Mouse (Mus musculus) MEL (cell line): ENCODE data around the gene Olfr1058. TPM values are rescaled to one million over a fixed set of nuclear protein-coding genes. Genes with fewer than 3 reads are reported as not detected.
"Not testable (repeated sequence)": the region's sequence is repeated elsewhere in the genome, so short reads cannot be mapped to it uniquely, and the experiment has no call there.

Source experiments
- DNase-seq: peaks from one replicate; pipeline ENCODE4 v3.0.0; 2011; ENCODE audit warnings: low read depth, low spot score
- H3K27ac ChIP-seq: 2 replicates; pipeline ENCODE4 v1.5.1; 2012; ENCODE audit warnings: low read depth, mild to moderate bottlenecking, control low read depth, low read length, moderate library complexity; ENCODE audit not compliant: control insufficient read depth
- H3K27me3 ChIP-seq, 2 experiments: fragments of 150-350 bp in 1 of 2; sonication (generic) in 1 of 2; 2 replicates each; pipeline ENCODE4 v1.6.1; 2012; ENCODE audit warnings: low read length in 2 of 2, mild to moderate bottlenecking in 2 of 2, improper control_type of control experiment in 1 of 2, moderate library complexity in 1 of 2; ENCODE audit not compliant: insufficient read depth in 2 of 2, control insufficient read depth in 1 of 2
- H3K36me3 ChIP-seq, 2 experiments: 2 replicates each; pipeline ENCODE4 v1.6.1; 2012 to 2014; ENCODE audit warnings: low read length in 2 of 2, improper control_type of control experiment in 1 of 2, inconsistent platforms in 1 of 2, mild to moderate bottlenecking in 1 of 2; ENCODE audit not compliant: insufficient read depth in 2 of 2, control insufficient read depth in 1 of 2
- H3K4me1 ChIP-seq, 2 experiments: fragments of 150-350 bp in 1 of 2; sonication (generic) in 1 of 2; 2 replicates each; pipeline ENCODE4 v1.6.1; 2012; ENCODE audit warnings: low read length in 2 of 2, improper control_type of control experiment in 1 of 2, mild to moderate bottlenecking in 1 of 2; ENCODE audit not compliant: insufficient read depth in 2 of 2, control insufficient read depth in 1 of 2
- H3K4me3 ChIP-seq, 2 experiments: fragments of 150-350 bp in 1 of 2; sonication (generic) in 1 of 2; 2 replicates each; pipeline ENCODE4 v1.5.1; 2012; ENCODE audit warnings: low read depth in 2 of 2, low read length in 2 of 2, mild to moderate bottlenecking in 2 of 2, moderate library complexity in 2 of 2, control low read depth in 1 of 2, improper control_type of control experiment in 1 of 2; ENCODE audit not compliant: control insufficient read depth in 1 of 2, insufficient read depth in 1 of 2
- H3K79me2 ChIP-seq: 2 replicates; pipeline ENCODE4 v1.6.1; 2012; ENCODE audit warnings: mild to moderate bottlenecking, low read length, moderate library complexity; ENCODE audit not compliant: control insufficient read depth, poor library complexity, insufficient read depth
- H3K9ac ChIP-seq: 2 replicates; pipeline ENCODE4 v1.6.1; 2012; ENCODE audit warnings: low read depth, mild to moderate bottlenecking, control low read depth, low read length, moderate library complexity; ENCODE audit not compliant: control insufficient read depth, poor library complexity, severe bottlenecking
- H3K9me3 ChIP-seq: fragments of 150-350 bp; sonication (generic); replicated peaks from 2 replicates; pipeline ENCODE4 v1.6.1; 2012; ENCODE audit warnings: mild to moderate bottlenecking, low read length, improper control_type of control experiment, moderate library complexity; ENCODE audit not compliant: insufficient read depth
- CTCF ChIP-seq, 3 experiments: IDR thresholded peaks in 2 of 3; conservative IDR thresholded peaks in 1 of 3; 2 replicates each; pipeline ENCODE4 v1.5.1; 2011 to 2012; ENCODE audit warnings: low read length in 3 of 3, low read depth in 2 of 3, mild to moderate bottlenecking in 2 of 3, improper control_type of control experiment in 1 of 3, inconsistent platforms in 1 of 3, mixed read lengths in 1 of 3, moderate library complexity in 1 of 3; ENCODE audit not compliant: control insufficient read depth in 1 of 3, insufficient read depth in 1 of 3, poor library complexity in 1 of 3, severe bottlenecking in 1 of 3
- EP300 ChIP-seq, 2 experiments: IDR thresholded peaks; 2 replicates each; pipeline ENCODE4 v1.6.1; 2011; ENCODE audit warnings: improper control_type of control experiment in 2 of 2, low read length in 2 of 2, low read depth in 1 of 2, mild to moderate bottlenecking in 1 of 2
- ETS1 ChIP-seq: IDR thresholded peaks from 2 replicates; pipeline ENCODE4 v1.6.1; 2012; ENCODE audit warnings: low read depth, mild to moderate bottlenecking, inconsistent platforms, low read length, improper control_type of control experiment, moderate library complexity
- GATA1 ChIP-seq: IDR thresholded peaks from 2 replicates; pipeline ENCODE4 v1.6.1; 2011; ENCODE audit warnings: low read depth, low read length, improper control_type of control experiment
- MAX ChIP-seq: IDR thresholded peaks from 2 replicates; pipeline ENCODE4 v1.6.1; 2011; ENCODE audit warnings: low read length, improper control_type of control experiment
- MAZ ChIP-seq: IDR thresholded peaks from 2 replicates; pipeline ENCODE4 v1.6.1; 2012; ENCODE audit warnings: low read depth, mild to moderate bottlenecking, inconsistent platforms, low read length, improper control_type of control experiment
- MEF2A ChIP-seq: IDR thresholded peaks from 2 replicates; pipeline ENCODE4 v1.6.1; 2014; ENCODE audit warnings: low read depth, mild to moderate bottlenecking, inconsistent platforms, low read length, improper control_type of control experiment; ENCODE audit not compliant: poor library complexity, insufficient replicate concordance, severe bottlenecking; ENCODE audit errors: extremely low read depth
- MXI1 ChIP-seq: IDR thresholded peaks from 2 replicates; pipeline ENCODE4 v1.6.1; 2011; ENCODE audit warnings: mild to moderate bottlenecking, low read depth, low read length, improper control_type of control experiment
- MYC ChIP-seq: IDR thresholded peaks from 2 replicates; pipeline ENCODE4 v1.6.1; 2011; ENCODE audit warnings: low read depth, mild to moderate bottlenecking, low read length, improper control_type of control experiment, moderate library complexity
- NELFE ChIP-seq: IDR thresholded peaks from 2 replicates; pipeline ENCODE4 v1.6.1; 2011; ENCODE audit warnings: low read depth, low read length, improper control_type of control experiment
- NRF1 ChIP-seq: IDR thresholded peaks from 2 replicates; pipeline ENCODE4 v1.6.1; 2014; ENCODE audit warnings: low read depth, mild to moderate bottlenecking, inconsistent platforms, low read length, improper control_type of control experiment, moderate library complexity; ENCODE audit not compliant: poor library complexity, insufficient read depth, severe bottlenecking
- POLR2A ChIP-seq, 2 experiments: IDR thresholded peaks; 2 replicates each; pipeline ENCODE4 v1.6.1; 2011 to 2012; ENCODE audit warnings: low read length in 2 of 2, mild to moderate bottlenecking in 2 of 2, control low read depth in 1 of 2, improper control_type of control experiment in 1 of 2, low read depth in 1 of 2, moderate library complexity in 1 of 2; ENCODE audit not compliant: control insufficient read depth in 1 of 2, insufficient read depth in 1 of 2, poor library complexity in 1 of 2
- SIN3A ChIP-seq: IDR thresholded peaks from 2 replicates; pipeline ENCODE4 v1.6.1; 2012; ENCODE audit warnings: low read length, improper control_type of control experiment, inconsistent platforms
- TCF12 ChIP-seq: IDR thresholded peaks from 2 replicates; pipeline ENCODE4 v1.6.1; 2014; ENCODE audit warnings: low read depth, mild to moderate bottlenecking, inconsistent platforms, low read length, improper control_type of control experiment, moderate library complexity
- polyA plus RNA-seq, 2 experiments: library from polyadenylated mRNA; stranded (reverse) in 1 of 2; unstranded in 1 of 2; fragments of >175 nt in 1 of 2; fragments of >200 nt in 1 of 2; gene quantifications; 2 replicates each; pipeline versions ENCODE4 v1.2.1 to v1.2.4; 2012; ENCODE audit warnings: low replicate concordance in 2 of 2, low read depth in 1 of 2; ENCODE audit not compliant: insufficient read length in 2 of 2, insufficient read depth in 1 of 2, missing spikeins in 1 of 2
- total RNA-seq: library from RNA; depleted of rRNA; stranded (reverse); fragments of 300-350 nt; gene quantifications from 2 replicates; pipeline ENCODE4 v1.2.3, GENCODE M21; 2012; rRNA removed

The Olfr1058 gene
- total RNA-seq (not detected in 2 replicates), polyA plus RNA-seq (not detected)

DNA sequence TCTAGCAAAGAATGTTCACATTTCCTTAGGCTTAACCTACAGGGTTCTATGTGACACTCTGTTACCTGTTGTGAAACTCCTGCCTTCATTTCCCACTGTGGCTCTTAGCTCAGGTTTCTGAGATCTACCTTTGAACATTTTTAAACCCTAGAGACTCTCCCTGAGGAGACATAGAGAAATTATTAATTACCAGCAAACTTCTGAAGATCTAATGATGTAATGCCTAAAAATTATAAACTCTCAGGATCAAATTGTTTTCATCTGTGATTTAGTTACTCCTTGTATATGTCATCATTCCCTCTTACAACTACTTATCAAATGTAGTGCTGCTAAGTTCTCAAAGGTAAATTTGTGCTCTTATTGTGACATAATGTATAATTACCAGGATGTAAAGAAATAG is at the start of gene Olfr1058:
TSS of gene Olfr1058 (minus strand) at position 101 of the 400 bp plus-strand sequence.
- H3K4me1 ChIP-seq, H3K79me2 ChIP-seq, H3K4me3 ChIP-seq, H3K27me3 ChIP-seq, H3K9me3 ChIP-seq, H3K9ac ChIP-seq, H3K36me3 ChIP-seq, DNase-seq, H3K27ac ChIP-seq: not testable (repeated sequence)

DNA sequence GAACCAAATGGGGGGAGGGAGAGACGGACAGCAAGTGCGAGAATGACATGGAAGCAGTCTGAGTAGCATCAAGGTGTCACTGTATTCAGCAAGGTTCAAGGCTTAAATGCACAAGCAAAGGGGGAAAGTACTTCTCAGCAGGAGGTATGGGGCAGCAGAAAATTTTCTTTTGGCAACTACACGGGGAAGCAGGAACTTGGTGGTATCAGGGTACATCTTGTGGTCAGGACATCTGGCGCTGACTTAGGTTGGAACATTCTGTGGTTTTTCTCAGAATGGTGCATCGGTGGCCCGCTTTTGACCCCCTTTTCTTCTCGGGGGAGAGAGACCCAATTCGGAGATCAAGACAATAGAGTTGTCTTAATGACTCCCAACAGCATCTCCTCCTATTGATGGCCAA is 40.1 kb upstream of the Olfr1058 start:
- not testable (repeated sequence) for H3K4me3 ChIP-seq, H3K79me2 ChIP-seq, H3K9me3 ChIP-seq, H3K27me3 ChIP-seq, H3K36me3 ChIP-seq, H3K9ac ChIP-seq, H3K27ac ChIP-seq, H3K4me1 ChIP-seq
- peak; percentile 31 to 50 for TF ChIP-seq EP300 (IDR thresholded peaks at IDR 0.05; ENCODE audit: low read depth in 1 of 2, low read length in 2 of 2)
- DNase-seq, result peak; percentile 53

DNA sequence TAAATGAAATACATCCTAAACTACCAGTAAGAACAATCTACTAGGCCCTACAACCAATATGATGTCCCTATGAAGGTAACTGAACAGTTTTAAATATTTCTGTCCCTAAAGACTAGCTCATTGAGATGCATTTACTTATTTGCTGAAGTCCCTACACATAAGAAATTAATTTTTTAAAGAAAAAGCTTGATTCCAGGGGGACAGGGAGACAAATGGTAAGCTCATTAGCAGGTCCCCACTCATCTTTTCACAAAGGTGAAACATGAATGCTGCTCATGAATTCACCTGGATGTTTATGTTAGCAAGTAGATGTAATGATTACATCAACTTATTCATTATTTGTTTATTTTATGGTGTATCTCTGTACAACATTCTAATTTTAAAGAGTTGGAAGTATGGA is 38.3 kb upstream of the Olfr1058 start, which contains the start of gene Olfr1062:
TSS of gene Olfr1062 (minus strand) at position 101 of the 400 bp plus-strand sequence.
- H3K9ac ChIP-seq, DNase-seq, H3K36me3 ChIP-seq, H3K27ac ChIP-seq, H3K4me3 ChIP-seq, H3K27me3 ChIP-seq, H3K9me3 ChIP-seq, H3K4me1 ChIP-seq, H3K79me2 ChIP-seq: not testable (repeated sequence)

DNA sequence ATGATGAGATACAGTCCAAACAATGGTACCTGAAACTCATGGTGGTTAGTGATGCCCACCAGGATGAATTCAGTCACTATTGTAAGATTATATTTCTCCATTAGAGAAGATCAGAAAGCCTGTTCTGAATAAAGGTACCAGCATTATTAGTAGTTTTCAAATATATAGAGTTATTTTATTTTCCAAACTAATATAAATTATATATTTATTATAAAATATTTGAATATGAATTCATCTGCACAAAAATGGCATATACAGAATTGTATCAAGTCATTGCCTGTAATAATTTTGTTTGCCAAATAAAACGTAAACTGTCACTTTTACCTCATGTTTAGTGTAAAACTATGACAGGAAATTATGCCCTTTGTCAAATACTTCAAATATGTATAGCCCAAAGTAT is 25.6 kb upstream of the Olfr1058 start, which contains the start of gene Olfr1061:
TSS of gene Olfr1061 (minus strand) at position 101 of the 400 bp plus-strand sequence.
- Histone ChIP-seq H3K9me3 (no peaks in the 10 kb centered on the region), H3K79me2 (no peaks in the 10 kb centered on the region), H3K9ac (no peak within 1 kb of the TSS), H3K4me1 (no peaks in the 10 kb centered on the region), H3K27ac (no peak within 1 kb of the TSS), H3K27me3 (no peaks in the 10 kb centered on the region), H3K36me3 (no peaks in the 10 kb centered on the region), H3K4me3 (no peak within 1 kb of the TSS)
- no peak for DNase-seq
- no peak for TF ChIP-seq MXI1
- TF ChIP-seq NRF1, result no peak
- no peak for TF ChIP-seq TCF12
- no peak for TF ChIP-seq SIN3A
- no peak for TF ChIP-seq MYC
- TF ChIP-seq ETS1, result no peak
- no peak for TF ChIP-seq POLR2A (IDR thresholded peaks at IDR 0.05; ENCODE audit: control insufficient read depth in 1 of 2, insufficient read depth in 1 of 2, low read depth in 1 of 2, low read length in 2 of 2, poor library complexity in 1 of 2)
- no peak for TF ChIP-seq NELFE
- no peak for TF ChIP-seq CTCF (IDR thresholded peaks at IDR 0.05 in 2 of 3, conservative IDR thresholded peaks at IDR 0.05 in 1 of 3; ENCODE audit: control insufficient read depth in 1 of 3, insufficient read depth in 1 of 3, low read depth in 2 of 3, low read length in 3 of 3, poor library complexity in 1 of 3, severe bottlenecking in 1 of 3)
- no peak for TF ChIP-seq MEF2A
- no peak for TF ChIP-seq GATA1
- no peak for TF ChIP-seq MAZ
- no peak for TF ChIP-seq MAX
